Mouse (Mus musculus): ENCODE results near the gene Sh3bp1.
"Not testable (repeated sequence)": the region's sequence is repeated elsewhere in the genome, so short reads cannot be mapped to it uniquely, and the experiment has no call there.

Sh3bp1 gene

DNA sequence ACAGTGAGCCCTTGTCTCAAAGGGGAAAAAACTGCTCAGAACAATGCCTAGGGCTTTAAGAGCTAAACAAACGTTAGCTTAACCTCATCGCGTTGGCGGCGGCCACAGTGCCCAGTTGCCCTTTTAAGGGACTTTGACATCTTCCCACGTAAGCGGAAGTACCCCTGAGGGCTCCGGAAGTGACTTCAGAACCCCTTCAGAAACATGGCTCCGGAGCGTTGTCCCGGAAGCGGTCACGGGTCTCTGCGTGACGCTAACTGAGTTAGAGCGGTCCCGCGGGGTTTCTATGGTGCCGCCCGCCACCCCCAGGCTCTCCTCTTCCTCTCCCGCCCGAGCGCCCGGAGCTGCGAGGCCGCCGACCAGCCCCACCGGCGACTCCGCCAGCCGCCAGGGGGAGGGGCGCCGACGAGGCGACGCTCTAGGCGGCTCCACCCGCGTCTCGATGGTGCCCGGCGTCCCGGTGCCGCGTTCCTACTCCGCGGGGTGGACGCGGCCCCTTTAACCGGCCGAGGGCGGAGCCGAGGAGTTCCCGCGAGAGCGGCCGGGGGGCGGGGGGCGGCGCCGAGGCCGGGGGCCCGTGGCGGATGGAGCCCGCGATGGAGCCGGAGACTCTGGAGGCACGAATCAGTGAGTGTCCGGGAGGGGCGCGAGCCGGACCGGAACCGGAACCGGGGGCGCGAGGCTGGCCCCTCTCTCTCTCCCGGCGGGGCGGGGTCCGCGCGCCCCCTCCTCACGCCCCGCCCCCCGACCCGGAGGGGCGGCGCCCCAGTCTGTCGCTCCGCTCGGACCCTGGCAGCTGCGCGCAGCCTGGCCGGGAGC lies 22.4 kb upstream of the Sh3bp1 start, which contains the start of gene Gga1:
TSS of gene Gga1 (plus strand) at position 200 of the 819 bp plus-strand sequence.
- in situ Hi-C loops (cut with MboI, MseI): no loop called here

DNA sequence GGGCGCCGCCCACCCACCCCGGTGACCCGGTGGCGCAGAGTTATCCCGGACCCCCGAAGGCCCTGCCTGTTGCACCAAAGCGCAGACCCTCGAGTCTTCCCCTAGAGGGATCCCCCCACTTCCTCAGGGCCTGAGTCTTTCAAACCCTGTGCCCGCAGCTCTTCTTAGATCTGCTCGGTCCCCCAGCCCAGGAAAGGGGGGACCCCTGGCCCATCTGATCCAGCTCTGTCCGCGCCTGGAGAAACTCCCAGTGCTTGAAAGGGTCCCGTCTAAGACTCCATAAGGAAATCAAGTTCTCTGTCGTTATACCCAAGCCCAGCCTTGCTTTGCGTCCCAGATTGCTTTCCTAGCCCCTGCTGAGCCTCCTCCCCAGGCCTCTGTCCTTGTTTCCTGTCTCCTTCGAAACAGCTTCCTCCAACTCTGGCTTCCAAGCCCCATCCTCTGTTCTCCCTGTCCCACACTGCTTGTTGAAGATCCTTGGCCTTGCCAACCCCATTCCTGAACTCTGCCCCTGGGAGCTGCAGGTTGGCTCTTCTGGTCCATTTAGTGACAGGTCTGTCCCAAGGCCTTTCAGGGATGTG lies 21.7 kb upstream of the Sh3bp1 start:
- in situ Hi-C loops (cut with MboI, MseI): no loop called here

DNA sequence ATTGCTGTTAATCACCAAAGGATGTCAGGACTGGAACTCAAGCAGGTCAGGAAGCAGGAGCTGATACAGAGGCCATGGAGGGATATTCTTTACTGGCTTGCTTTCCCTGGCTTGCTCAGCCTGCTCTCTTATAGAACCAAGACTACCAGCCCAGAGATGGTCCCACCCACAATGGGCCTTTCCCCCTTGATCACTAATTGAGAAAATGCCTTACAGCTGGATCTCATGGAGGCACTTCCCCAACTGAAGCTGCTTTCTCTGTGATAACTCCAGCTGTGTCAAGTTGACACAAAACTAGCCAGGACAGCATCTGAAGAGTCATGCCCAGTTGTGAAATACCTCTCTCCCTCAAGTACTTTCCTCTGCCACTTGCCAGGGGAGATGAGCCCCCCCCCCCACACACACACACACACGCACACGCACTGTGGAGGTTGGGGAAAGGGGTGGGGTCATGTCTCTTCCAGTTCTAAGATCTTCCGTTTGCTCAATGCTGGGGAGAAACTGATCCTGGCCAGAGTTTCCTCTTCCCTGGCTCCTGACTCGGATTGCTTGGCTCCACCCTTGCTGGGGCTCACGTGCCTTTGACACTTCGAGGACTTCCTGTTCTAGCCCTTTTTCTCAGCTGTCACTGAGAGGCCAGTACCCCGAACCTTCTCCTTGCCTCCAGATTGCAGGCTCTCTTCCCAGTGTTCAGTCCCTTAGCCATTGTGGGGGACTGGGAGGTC lies 20.6 kb upstream of the Sh3bp1 start:
- in situ Hi-C loops (cut with MboI, MseI): not testable (repeated sequence)

DNA sequence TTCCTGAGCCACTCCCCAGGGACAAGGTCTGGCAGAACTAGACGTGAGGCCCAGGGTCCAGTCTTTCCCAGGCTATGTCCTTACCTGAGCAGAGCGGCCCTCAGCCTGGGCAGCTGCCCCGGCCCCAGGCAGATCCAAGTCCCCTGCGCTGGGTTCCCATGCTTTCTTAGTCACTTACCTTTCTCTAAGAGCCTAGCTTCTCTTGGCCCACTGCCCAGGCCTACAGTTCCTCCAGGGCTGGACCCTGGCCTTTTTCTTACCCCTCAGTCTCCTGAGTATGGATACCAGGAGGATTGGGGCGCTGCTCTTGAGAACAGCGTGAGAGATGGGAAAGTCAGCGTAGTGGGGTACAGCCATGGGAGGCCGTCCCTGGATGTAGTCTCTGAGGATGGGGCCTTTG lies 19.1 kb upstream of the Sh3bp1 start:
- in situ Hi-C loops (cut with MboI, MseI): no loop called here

DNA sequence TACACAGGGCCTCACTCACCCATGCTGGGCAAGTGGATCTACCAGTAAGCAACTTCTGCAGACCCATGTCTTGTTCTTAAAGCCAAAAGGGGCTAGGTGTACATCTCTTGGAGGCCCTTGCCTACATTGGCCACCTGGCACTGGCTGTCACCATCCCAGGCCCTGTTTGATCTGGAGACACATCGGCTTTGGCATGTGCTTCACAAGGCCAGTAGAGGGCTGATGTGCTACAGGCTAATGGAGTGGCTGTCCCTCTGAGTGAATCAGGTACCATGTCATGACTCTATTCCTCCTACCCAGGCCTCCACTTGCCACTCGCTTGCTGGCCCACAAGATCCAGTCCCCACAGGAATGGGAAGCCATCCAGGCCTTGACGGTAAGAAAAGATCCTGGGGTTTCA lies 17.7 kb upstream of the Sh3bp1 start:
- in situ Hi-C loops (cut with MboI, MseI): no loop called here

DNA sequence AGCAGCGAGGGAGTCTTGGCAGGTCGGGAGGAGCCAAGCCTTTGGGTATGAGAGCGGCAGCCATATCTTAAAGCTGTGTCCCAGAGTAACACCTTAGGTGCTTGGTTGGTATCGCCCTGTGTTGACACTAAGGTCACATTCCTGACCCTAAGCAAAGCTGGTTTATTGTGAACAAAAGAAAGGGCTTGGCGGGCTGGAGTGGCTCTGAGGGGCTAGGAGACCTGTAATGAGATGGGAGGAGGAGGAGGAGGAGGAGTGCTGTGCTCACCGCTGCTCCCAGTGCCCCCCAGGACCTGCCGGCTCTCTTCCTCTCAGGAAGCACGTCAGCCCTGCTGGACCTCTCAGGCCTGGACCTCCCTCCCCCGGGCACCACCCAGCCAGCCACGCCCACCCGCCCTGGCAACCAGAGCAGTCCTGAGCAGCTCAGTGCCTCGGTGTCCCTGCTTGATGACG lies 10.1 kb upstream of the Sh3bp1 start:
- in situ Hi-C loops (cut with MboI, MseI): no loop called here

DNA sequence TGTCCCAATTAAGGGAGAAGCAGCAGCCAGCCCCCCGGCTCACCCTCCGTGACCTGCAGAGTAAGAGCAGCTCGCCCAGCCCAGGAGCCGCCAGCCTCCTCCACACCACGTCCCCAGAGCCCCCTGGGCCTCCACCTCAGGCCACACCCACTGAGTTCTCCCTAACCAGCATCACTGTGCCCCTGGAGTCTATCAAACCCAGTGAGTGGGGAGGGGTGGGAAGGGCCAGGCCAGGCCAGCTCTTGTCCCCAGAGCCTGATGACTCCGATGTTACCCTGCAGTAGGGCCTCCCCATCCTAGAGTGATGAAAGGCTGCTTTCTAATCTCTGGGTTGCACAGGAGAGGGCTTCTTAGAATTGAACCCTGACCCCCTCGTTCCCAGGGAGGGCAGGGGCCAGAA lies 7.1 kb upstream of the Sh3bp1 start:
- in situ Hi-C loops (cut with MboI, MseI): no loop called here

DNA sequence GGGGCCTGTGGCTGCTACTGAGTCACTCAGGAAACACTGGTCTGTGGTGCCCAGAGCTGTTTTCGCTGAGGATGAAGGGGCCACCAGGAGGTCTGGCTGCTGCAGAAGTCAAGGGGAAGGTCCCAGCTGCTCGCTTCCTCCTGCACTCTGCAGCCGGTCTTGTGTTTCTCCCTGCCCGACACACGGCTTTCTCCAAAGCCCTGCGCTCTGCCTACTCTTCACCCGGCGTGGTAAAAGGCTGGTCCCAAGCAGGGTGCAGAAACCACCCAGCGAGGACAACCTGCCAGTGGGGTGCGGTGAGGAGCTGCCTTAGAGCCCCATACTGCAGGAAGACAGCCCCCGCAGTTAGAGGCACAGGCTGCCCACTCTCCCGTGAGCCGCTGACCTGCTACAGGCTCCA lies 4.8 kb upstream of the Sh3bp1 start:
- in situ Hi-C loops (cut with MboI, MseI): no loop called here

DNA sequence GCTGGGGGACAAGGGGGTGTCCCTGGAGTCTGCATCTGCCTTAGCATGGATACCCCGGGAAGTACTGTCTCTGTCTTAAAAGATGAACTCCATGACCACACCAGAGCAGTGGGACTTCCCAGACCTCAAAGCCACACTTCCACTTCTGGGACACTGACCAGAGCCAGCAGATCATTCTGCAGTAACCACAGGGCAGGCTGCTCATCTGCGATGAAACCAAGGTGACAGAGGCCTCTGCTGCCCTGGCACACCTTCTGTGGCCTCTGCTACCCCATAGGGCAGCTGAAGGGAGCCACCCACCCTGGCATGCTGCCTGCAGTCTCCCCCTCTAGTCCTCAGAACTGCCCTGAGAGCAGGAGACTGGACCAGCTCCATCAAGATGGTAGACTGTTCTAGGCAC lies 3.8 kb upstream of the Sh3bp1 start:
- in situ Hi-C loops (cut with MboI, MseI): no loop called here

DNA sequence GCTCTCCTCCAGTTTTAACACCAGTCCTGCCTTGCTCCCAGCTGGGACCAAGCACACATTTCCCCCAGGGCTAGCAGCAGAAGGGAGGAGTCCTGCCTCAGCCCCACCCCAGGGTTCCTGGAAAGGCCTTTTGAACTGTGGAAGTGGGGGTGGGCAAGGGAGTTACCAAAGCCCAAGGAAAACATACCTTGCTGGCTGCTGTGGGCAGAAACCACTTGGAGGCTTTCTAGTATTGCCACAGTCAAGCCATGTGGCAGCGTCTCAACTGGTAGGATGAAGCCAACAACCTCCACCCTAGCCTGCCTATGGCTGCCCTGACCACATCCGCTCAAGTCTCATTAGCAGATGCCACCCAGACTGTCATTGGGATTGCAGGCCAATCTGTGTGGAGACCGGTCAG lies 3.4 kb upstream of the Sh3bp1 start:
- in situ Hi-C loops (cut with MboI, MseI): no loop called here

DNA sequence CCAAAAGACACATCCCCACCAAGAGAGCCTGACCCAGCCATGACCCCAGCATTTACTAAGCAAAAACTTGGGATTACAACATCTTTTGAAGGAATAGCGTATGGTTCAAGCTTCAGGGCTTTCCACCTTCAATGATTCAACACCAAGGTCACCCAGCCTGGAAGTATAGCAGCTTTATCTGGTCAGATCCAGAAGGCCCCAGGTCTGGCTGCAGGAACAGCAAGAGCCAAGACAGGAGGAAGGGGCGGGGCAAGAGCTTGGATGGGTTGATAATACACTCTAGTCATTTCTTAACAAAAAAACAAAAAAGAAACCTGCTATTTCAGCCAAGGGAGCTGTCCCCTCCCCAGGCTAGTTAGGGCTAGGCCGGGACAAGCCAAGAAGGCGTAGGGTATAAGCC lies 2.1 kb upstream of the Sh3bp1 start:
- in situ Hi-C loops (cut with MboI, MseI): no loop called here

DNA sequence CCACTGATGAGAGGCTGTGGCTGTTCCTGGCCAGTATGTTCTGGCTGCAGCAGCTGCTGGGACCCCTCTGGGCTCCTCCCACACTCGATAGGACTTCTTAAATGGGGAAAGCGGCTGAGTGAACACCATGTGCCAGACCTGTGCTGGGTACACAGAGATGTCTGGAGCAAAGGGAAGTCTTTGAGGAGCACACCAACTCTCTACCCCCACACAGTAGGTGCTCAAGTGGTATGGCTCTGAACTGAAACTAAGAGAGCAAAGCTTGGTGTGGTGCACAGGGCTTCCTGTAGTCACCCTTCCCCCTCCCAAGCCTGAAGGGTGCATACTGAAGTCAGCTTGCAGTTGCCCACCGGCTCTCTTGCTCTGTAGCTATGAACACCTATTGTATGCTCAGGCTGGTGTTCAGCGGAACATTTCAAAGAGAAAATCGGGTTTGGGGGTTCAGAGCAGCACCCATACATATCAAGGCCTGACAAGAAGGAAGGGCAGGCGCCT lies 1.0 kb upstream of the Sh3bp1 start:
- in situ Hi-C loops (cut with MboI, MseI): no loop called here

DNA sequence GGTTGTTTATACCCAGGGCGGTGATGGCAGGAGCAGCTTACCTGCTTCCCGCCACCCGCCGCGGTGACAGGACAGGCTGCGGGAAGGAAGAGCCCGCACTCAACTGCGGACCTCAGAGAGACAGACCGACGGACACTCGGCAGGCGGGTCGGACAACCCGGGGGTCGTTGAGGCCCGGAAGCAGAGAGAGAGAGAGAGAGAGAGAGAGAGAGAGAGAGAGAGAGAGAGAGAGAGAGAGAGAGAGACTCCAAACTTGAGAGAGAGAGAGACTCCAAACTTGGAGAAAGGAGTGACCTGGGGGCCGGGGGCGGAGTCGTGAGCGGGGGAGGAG lies 194 bp upstream of the Sh3bp1 start, which contains the start of gene Gm49510:
TSS of gene Gm49510 (plus strand) at position 259 of the 331 bp plus-strand sequence.
- in situ Hi-C loops (cut with MboI, MseI): no loop called here

DNA sequence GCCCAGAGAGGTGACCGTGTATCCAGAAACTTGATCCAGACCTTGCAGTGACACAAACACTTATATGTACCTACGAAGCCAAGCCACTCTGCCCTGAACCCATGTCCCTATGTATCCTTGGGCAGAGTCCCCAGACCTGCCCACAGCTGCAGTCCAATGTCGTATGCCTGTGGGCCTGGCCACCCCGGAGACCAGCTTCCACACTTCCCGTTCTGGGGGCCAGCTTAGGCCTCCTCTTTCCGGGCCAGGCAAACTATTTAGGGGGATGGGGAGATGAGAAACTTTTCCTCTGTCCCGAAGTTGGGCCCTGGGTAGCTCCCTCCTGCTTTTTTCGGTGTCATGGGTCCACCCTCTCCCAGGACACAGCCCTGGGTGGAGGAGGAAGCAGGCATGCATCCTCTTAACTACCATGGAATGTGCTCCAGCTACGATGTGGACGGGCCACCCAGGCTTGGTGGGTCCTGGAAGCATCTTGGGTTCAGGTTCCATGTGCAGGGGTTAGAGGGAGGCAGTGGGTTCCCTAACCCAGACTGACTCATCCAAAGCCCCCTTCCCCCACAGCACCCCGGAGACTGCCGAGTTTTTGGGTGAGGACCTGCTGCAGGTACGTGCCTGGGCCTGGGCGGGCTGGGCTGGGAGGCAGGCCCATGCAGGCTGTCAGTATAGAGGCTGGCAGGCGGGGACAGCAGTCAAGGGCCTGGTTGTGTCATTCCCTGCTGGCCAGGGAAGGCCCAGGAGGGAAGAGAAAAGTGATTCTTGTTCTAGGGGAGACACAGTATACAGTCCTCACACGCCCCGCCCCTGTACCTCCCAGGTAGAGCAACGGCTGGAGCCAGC lies 1.2 kb downstream of the Sh3bp1 start:
- in situ Hi-C loops (cut with MboI, MseI): no loop called here

DNA sequence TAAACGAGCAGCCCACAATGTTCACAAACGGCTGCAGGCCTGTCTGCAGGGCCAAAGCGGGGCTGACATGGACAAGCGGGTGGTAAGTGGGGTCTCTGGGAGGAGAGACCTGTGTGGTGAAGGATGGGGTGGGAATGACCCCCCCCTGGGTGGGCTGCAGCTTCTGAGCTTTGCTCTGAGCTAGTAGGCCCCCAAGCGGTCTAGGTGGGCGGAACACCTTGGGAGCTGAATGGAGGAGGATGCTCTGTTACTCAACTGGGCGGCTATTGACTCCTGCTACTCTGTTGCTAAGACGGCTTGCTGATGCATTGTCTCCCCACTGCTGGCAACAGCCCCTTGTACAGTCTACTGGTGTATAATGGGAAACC lies 1.8 kb downstream of the Sh3bp1 start:
- in situ Hi-C loops (cut with MboI, MseI): no loop called here

DNA sequence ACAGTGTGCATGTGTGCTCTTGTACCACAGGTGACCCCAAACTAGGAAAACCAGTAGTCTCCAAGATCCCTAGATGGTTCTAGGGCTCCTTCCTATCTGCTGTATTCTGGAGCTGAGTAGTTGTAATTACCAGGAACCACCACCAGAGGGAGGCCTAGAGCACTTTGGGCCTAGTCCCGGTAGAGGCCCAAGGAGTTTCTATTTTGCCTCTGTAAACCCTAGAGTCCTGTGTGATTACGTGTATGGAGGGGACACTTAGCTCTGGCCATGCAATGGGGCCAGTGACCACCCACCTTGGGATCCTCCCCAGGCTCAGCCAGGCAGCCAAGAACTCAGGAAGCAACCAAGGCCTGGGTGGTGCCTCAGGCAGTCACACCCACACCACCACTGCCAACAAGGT lies 3.7 kb downstream of the Sh3bp1 start:
- in situ Hi-C loops (cut with MboI, MseI): no loop called here

DNA sequence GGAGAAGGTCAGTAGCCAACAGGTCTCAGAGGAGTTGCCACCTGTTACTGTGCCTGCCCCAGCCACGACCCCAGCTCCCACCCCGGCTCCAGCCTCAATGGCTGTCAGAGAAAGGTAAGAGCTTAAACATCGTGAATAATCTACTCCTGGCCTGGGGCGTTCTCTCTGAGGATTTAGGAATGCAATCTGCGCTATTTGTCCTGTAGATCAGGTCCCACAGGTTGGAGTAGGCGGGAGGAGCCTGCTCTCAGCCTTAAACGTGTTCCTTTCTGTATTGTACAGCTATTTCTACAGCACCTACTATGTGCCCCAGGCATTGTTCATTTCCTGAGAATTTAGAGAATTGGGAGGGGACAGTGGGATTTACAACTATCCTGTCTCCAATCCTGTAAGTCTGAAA lies 8.8 kb downstream of the Sh3bp1 start:
- in situ Hi-C loops (cut with MboI, MseI): no loop called here

DNA sequence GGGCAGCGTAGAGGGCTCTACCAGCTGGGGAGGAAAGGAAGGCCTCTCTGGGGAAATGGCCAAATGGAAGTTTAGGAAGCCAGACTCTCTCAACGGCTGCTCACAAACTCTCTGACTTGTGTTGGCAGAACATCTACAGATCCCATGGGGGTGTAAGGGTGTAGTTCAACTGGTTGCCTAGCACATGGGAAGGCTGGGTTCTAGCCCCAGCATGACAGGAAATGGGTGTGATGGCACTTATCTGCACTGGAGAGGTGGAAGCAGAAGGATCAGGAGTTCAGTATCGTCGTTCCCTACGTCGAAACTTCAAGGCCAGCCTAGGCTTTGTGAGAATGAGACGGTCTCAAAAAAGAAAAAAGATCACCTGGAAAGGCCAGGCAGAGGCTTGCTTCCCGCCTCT lies 9.4 kb downstream of the Sh3bp1 start:
- in situ Hi-C loops (cut with MboI, MseI): no loop called here

DNA sequence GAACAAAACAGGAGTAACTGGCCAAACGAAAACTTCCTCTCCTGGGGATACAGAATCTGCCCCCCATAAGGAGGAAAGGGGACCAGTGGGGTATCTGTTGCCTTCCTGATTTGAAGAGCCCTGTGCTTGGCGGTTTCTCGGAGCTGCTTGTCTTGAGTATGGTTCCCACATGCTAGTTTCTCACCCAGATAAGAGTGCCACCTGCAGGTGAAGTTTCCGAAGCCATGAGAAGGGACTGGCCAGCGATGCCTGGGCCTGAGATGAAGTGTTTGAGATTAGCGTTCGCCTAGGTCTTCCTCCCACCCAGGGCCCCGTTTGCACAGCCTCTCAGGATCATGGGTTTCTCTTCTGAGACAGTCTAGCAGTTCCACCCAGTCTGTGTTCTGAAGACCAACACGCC lies 12.5 kb downstream of the Sh3bp1 start:
- in situ Hi-C loops (cut with MboI, MseI): no loop called here

DNA sequence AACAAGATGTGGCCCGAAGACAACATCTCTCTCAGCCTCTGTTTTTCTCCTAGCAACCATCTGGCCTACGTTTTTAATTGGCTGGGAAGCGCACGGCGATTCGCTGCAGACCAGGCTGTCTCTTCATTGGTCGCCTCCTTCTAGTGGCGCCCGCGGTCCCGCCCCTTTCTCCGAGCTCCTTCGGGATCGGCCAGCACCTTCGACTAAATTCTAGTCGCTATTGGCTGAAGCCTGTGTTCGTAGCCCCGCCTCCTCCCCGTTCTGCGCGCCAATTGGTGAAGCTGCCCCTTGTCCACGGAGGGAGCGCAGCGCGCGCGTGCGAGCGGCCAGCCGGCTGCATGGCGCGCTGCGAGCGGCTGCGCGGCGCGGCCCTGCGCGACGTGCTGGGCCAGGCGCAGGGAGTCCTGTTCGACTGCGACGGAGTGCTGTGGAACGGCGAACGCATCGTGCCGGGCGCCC lies 14.1 kb downstream of the Sh3bp1 start, which contains the start of gene Pdxp:
TSS of gene Pdxp (plus strand) at position 288 of the 459 bp plus-strand sequence.
- in situ Hi-C loops (cut with MboI, MseI): no loop called here

DNA sequence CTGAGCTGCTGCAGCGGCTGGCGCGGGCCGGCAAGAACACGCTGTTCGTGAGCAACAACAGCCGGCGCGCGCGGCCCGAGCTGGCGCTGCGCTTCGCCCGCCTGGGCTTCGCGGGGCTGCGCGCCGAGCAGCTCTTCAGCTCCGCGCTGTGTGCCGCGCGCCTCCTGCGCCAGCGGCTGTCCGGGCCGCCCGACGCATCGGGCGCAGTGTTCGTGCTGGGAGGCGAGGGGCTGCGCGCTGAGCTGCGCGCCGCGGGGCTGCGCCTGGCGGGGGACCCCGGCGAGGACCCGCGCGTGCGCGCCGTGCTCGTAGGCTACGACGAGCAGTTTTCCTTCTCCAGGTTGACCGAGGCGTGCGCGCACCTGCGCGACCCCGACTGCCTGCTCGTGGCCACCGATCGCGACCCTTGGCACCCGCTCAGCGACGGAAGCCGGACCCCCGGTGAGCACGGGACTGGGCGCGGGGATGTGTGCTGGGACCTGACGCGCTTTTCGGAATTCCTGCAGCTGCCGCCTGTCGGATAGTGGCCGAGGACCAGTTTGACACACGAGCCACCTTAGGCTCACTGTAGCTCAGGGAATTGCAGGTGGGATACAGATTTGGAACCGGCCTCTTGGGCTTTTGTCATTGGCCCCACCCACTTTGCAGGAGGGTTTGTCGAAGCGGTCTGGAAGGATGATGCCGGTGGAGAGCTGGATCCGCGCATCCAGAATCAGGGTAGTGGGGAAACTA lies 14.7 kb downstream of the Sh3bp1 start:
- in situ Hi-C loops (cut with MboI, MseI): no loop called here

Measured in T-helper 2 cell (primary cell).